Mouse (Mus musculus): ENCODE results near the gene Rita1. TPM values are rescaled to one million over a fixed set of nuclear protein-coding genes. Genes with fewer than 3 reads are reported as not detected.

Gene Rita1
- polyA plus RNA-seq, 1 experiment from 2014 or later = 14.0 TPM

DNA sequence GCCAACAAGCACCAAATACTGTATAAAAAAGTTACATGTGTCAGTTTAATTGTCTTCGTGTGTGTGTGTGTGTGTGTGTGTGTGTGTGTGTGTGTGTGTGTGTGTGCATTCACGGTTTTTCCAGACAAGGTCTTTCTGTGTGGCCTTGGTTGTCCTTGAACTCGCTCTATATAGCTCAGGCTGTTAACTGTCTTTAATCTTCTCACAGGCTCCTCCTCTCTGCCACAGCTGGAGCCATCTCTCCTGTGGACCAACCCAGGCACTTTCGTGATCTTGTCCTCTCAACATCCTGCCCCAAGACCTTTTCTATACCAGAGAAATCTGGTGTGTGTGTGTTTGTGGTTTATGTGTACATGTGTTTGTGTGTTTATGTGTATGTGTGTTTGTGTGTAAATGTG lies 48.5 kb downstream of the Rita1 start:
- Histone ChIP-seq H3K4me3 (ENCODE audit: low read length) (no peak overlapping the region), H3K9me3 (ENCODE audit: control insufficient read depth, low read length) (no peaks in the 10 kb centered on the region), H3K4me1 (replicated peaks; ENCODE audit: control insufficient read depth, insufficient read depth, low read length) (peaks cover 69% of the 10 kb centered on the region), H3K27ac (ENCODE audit: low read length) (peak overlapping the region; percentile 92), H3K36me3 (ENCODE audit: control insufficient read depth, insufficient read depth, low read length) (no peaks in the 10 kb centered on the region), H3K27me3 (ENCODE audit: control insufficient read depth, insufficient read depth, low read depth, low read length) (no peaks in the 10 kb centered on the region), H3K9ac (ENCODE audit: low read length) (no peak overlapping the region; the same call in 1 of the 2 replicates), H3K4me2 (ENCODE audit: low read depth, low read length) (no peak overlapping the region)
- ATAC-seq (ENCODE audit: low read depth) = no peak
- WGBS = 31% methylated on average over 4 of the region's 4 CpGs

DNA sequence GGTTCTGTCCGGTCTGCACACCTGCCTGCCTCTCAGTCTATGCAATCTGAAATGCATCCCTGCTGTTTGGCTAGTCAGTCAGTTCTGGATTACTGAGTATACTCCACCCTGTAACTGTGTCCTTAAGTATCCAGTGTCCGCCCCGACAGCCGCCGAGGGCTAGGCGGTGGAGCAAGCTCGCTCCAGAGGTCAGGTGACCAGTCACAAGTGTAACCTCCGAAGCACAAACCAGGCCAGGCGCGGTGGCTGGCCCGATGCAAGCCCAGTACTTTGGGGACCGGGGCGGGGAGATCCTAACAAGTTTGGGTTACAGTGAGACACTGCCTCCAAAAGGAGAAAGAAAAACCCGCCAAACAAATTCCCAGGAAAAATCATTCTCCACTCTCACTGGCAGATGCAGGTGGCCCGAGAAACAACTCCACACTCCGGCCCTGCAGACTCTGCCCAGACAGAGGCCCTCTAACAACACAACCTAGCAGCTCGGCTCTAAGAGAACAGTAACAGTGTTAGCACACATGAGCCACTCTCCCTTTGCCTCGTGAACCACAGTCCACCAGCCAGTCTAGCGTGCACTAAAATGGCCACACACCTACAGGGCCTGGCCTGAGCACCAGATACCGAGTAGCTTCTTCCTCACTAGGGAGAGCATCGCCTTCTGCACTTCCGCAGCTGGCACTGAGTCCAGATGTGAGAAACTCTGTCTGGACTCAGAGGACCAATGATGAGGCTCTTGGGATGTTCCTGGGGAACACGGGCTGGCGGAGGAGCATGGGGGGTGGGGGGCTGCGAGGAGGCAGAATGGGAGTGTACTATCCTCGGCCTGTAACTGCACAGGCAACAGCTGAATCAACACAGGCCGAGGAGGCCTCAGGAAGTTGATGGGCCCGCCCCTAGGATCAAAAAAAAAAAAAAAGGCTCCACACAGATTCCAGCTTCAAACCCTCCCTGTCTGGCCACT lies 49.2 kb downstream of the Rita1 start:
- peak overlapping the region; percentile 92 for H3K27ac ChIP-seq (ENCODE audit: low read length)
- H3K9ac ChIP-seq (ENCODE audit: low read length) = peak overlapping the region; percentile 48
- no peaks in the 10 kb centered on the region for H3K36me3 ChIP-seq (ENCODE audit: control insufficient read depth, insufficient read depth, low read length)
- no peaks in the 10 kb centered on the region for H3K27me3 ChIP-seq (ENCODE audit: control insufficient read depth, insufficient read depth, low read depth, low read length)
- no peaks in the 10 kb centered on the region for H3K9me3 ChIP-seq (ENCODE audit: control insufficient read depth, low read length)
- peaks cover 64% of the 10 kb centered on the region for H3K4me1 ChIP-seq (replicated peaks; ENCODE audit: control insufficient read depth, insufficient read depth, low read length)
- WGBS = 23% methylated on average over 28 of the region's 28 CpGs
- H3K4me2 ChIP-seq (ENCODE audit: low read depth, low read length) = 0 out of 2 replicates have a peak overlapping the region, but pooled peaks have one; percentile 5
- ATAC-seq (ENCODE audit: low read depth) = peak; percentile 73
- no peak overlapping the region for H3K4me3 ChIP-seq (ENCODE audit: low read length)

DNA sequence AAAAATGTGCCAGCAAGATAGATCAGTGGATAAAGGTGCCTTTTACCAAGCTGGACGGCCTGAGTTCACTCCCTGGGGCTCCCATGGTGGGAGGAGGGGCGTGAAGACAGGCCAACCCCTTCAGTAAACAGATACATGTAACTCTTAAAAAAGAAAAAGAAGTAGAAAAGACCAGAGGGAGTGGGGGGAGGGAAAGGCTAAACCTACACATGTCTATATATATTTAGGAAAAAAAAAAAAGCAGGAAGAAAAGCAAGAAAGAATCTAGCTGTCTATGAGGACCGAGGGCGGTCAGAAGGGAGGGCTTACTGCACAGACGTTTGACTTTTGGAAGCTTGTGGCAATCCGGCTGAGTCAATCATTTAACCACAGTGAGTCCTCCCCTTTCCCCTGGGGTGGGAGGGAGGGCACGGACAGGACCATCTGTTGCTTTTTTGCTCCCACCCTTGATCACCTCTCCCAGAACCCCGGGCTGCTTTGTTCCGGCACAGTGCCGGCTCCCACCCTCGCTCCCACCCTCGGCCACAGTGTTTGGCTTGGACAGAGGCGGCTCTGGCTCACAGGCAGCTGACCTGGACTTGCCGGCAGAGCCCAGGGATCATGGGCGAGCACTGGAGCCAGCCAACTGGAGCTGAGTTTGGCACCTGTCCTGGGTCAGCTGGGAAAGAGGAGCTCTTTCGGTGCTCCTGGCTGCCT lies 51.6 kb downstream of the Rita1 start:
- Histone ChIP-seq H3K27ac (ENCODE audit: low read length) (peak overlapping the region; percentile 69), H3K4me3 (ENCODE audit: low read length) (peak overlapping the region; percentile 23; the same call in 1 of the 2 replicates), H3K4me1 (replicated peaks; ENCODE audit: control insufficient read depth, insufficient read depth, low read length) (peaks cover 39% of the 10 kb centered on the region), H3K36me3 (ENCODE audit: control insufficient read depth, insufficient read depth, low read length) (peaks cover 5% of the 10 kb centered on the region), H3K9me3 (ENCODE audit: control insufficient read depth, low read length) (no peaks in the 10 kb centered on the region), H3K4me2 (ENCODE audit: low read depth, low read length) (peak overlapping the region; percentile 42), H3K27me3 (ENCODE audit: control insufficient read depth, insufficient read depth, low read depth, low read length) (no peaks in the 10 kb centered on the region), H3K9ac (ENCODE audit: low read length) (peak overlapping the region; percentile 17; the same call in 1 of the 2 replicates)
- WGBS = 9% methylated on average over 16 of the region's 16 CpGs
- ATAC-seq (ENCODE audit: low read depth) = peak; percentile 55

DNA sequence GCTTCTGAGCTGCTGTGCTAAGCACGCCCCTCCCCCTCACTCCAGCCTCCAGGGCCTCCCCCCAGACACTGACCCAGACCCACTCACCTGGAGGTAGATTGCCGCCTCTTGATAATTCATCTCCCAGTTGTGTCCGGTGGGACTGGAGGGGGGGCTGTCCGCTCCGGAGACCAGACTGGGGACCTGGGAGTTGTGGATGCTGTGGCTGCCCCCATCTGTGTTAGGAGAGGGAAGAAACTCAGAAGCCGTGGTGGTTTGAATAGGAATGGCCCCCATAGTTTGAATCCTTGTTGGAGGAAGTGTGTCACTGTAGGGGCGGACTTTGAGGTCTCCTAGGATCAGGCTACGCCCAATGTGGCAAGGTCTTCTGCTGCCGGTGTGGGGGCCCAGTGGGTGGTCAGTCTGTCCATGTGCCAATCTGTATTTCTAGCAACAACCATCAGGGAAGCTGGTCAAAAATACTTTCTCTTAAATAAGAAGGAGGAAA lies 52.2 kb downstream of the Rita1 start:
- no peaks in the 10 kb centered on the region for H3K27me3 ChIP-seq (ENCODE audit: control insufficient read depth, insufficient read depth, low read depth, low read length)
- 45% methylated on average over 9 of the region's 9 CpGs for WGBS
- H3K4me2 ChIP-seq (ENCODE audit: low read depth, low read length) = peak overlapping the region; percentile 2; the same call in 1 of the 2 replicates
- peaks cover 34% of the 10 kb centered on the region for H3K4me1 ChIP-seq (replicated peaks; ENCODE audit: control insufficient read depth, insufficient read depth, low read length)
- 0 out of 2 replicates have a peak overlapping the region, but pooled peaks have one; percentile 5 for H3K4me3 ChIP-seq (ENCODE audit: low read length)
- peak overlapping the region; percentile 57 for H3K27ac ChIP-seq (ENCODE audit: low read length)
- H3K36me3 ChIP-seq (ENCODE audit: control insufficient read depth, insufficient read depth, low read length) = peaks cover 6% of the 10 kb centered on the region
- ATAC-seq (ENCODE audit: low read depth) = no peak
- peak overlapping the region; percentile 32; the same call in 1 of the 2 replicates for H3K9ac ChIP-seq (ENCODE audit: low read length)
- no peaks in the 10 kb centered on the region for H3K9me3 ChIP-seq (ENCODE audit: control insufficient read depth, low read length)

DNA sequence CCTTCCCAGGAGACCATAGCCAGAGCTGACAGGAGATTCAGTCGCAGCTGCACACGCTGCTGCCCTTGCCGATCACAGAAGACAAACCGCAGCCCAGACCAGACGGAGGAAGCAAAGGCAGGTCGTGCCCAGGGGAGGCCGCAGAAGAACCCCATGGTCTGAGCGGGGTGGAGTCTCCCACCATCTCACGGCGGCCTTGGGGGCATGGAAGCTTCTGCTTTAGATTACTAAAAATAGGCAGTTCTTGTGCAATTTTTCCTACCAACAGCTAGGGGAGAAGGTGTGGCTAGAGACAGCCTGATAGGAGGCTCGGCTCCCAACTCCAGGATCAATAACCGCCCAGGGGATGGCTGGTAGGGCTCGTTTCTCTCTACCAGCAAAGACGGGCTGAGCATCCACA lies 53.6 kb downstream of the Rita1 start:
- Histone ChIP-seq H3K4me3 (ENCODE audit: low read length) (no peak overlapping the region), H3K4me1 (replicated peaks; ENCODE audit: control insufficient read depth, insufficient read depth, low read length) (peaks cover 28% of the 10 kb centered on the region), H3K27ac (ENCODE audit: low read length) (no peak overlapping the region), H3K36me3 (ENCODE audit: control insufficient read depth, insufficient read depth, low read length) (peaks cover 13% of the 10 kb centered on the region), H3K9ac (ENCODE audit: low read length) (no peak overlapping the region), H3K9me3 (ENCODE audit: control insufficient read depth, low read length) (no peaks in the 10 kb centered on the region), H3K4me2 (ENCODE audit: low read depth, low read length) (no peak overlapping the region), H3K27me3 (ENCODE audit: control insufficient read depth, insufficient read depth, low read depth, low read length) (no peaks in the 10 kb centered on the region)
- WGBS = 55% methylated on average over 14 of the region's 14 CpGs
- ATAC-seq (ENCODE audit: low read depth) = no peak

DNA sequence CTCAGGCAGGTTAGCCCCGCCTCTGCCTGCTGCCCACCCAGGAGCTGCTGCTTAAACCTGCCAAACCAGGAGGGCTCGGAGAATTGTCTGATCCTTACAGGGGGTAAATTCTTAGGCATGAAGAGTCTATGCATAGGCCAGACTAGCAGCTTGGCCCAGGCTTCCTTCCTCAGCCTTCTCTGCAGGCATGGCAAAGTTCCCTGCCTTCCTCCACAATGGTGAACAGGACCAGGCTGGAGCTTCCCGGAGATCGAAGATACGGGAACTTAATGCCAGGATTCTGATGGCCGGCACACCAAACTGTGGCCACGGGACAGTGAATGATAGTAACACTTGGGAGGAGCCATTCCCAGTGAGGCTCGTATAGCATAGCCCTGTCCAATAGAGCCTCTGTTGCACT lies 54.3 kb downstream of the Rita1 start:
- no peak for ATAC-seq (ENCODE audit: low read depth)
- Histone ChIP-seq H3K4me1 (replicated peaks; ENCODE audit: control insufficient read depth, insufficient read depth, low read length) (peaks cover 20% of the 10 kb centered on the region), H3K4me3 (ENCODE audit: low read length) (no peak overlapping the region), H3K4me2 (ENCODE audit: low read depth, low read length) (no peak overlapping the region), H3K27me3 (ENCODE audit: control insufficient read depth, insufficient read depth, low read depth, low read length) (no peaks in the 10 kb centered on the region), H3K36me3 (ENCODE audit: control insufficient read depth, insufficient read depth, low read length) (peaks cover 16% of the 10 kb centered on the region), H3K9me3 (ENCODE audit: control insufficient read depth, low read length) (no peaks in the 10 kb centered on the region), H3K27ac (ENCODE audit: low read length) (no peak overlapping the region), H3K9ac (ENCODE audit: low read length) (no peak overlapping the region)
- WGBS = 61% methylated on average over 8 of the region's 8 CpGs

DNA sequence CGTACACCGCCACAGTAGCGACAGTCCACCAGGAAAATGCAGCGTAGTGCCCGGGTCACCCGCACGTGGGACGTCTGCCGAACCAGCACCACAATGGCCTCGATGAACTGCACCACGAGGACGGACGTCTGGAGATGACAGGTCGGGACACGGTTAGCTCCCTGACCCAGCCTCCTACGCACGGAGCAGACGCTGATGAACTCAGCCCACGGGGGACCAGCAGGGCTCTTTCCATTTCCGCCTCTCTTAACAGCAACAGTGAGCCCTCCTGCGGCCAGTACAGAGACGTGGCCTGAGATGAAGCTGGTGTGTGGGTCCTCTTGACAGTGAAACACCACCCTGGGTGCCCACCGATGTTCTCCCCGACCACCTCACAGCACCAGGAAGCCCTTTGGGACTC lies 56.5 kb downstream of the Rita1 start:
- no peak overlapping the region for H3K4me2 ChIP-seq (ENCODE audit: low read depth, low read length)
- 86% methylated on average over 24 of the region's 24 CpGs for WGBS
- no peak for ATAC-seq (ENCODE audit: low read depth)
- H3K9ac ChIP-seq (ENCODE audit: low read length) = no peak overlapping the region
- no peaks in the 10 kb centered on the region for H3K27me3 ChIP-seq (ENCODE audit: control insufficient read depth, insufficient read depth, low read depth, low read length)
- no peak overlapping the region for H3K27ac ChIP-seq (ENCODE audit: low read length)
- H3K36me3 ChIP-seq (ENCODE audit: control insufficient read depth, insufficient read depth, low read length) = peaks cover 16% of the 10 kb centered on the region
- no peak overlapping the region for H3K4me3 ChIP-seq (ENCODE audit: low read length)
- no peaks in the 10 kb centered on the region for H3K9me3 ChIP-seq (ENCODE audit: control insufficient read depth, low read length)
- peaks cover 12% of the 10 kb centered on the region for H3K4me1 ChIP-seq (replicated peaks; ENCODE audit: control insufficient read depth, insufficient read depth, low read length)

DNA sequence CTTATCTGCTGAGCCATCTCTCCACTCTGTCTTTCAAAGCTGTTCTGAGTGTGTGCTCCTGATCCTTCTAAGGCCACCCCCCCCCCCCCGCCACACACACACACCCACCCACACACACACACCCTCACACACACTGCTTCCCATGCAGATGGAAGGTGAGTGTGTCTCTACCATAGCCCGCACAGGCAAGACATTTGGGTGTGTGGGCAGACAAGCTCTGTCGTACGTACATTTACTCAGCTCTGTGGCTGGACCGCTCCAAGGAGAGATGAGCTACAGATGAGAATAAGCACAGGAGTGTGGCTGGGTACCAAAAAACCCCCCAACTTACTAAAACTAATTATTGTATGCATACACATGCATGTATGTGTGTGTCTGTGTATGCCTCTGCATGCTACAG lies 61.7 kb downstream of the Rita1 start:
- Histone ChIP-seq H3K27me3 (ENCODE audit: control insufficient read depth, insufficient read depth, low read depth, low read length) (no peaks in the 10 kb centered on the region), H3K4me2 (ENCODE audit: low read depth, low read length) (no peak overlapping the region), H3K36me3 (ENCODE audit: control insufficient read depth, insufficient read depth, low read length) (peaks cover 12% of the 10 kb centered on the region; the same call in 1 of the 2 replicates), H3K4me1 (replicated peaks; ENCODE audit: control insufficient read depth, insufficient read depth, low read length) (no peaks in the 10 kb centered on the region; the same call in 1 of the 2 replicates), H3K27ac (ENCODE audit: low read length) (no peak overlapping the region), H3K4me3 (ENCODE audit: low read length) (no peak overlapping the region), H3K9ac (ENCODE audit: low read length) (no peak overlapping the region), H3K9me3 (ENCODE audit: control insufficient read depth, low read length) (no peaks in the 10 kb centered on the region)
- ATAC-seq (ENCODE audit: low read depth) = no peak
- WGBS = 91% methylated on average over 5 of the region's 5 CpGs

DNA sequence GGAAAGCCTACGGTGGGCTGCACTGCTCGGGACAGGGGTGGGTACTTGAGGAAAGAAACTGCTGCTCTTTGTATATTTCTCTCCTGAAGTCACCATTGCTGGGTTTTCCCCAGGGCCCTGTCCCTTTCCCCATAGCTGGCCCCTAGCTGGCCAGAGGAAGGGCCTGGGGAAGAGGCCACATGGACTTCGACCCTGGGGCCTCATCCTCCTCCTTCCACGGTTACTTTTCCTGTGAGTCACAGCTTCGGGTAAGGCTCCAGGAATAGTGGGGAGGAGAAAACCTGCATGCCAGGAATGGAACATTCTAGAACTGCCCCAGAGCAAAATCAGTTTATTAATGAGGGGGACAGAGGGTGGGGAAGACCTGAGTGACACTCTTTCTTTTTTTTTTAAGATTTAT lies 62.3 kb downstream of the Rita1 start:
- Histone ChIP-seq H3K9me3 (ENCODE audit: control insufficient read depth, low read length) (no peaks in the 10 kb centered on the region), H3K4me3 (ENCODE audit: low read length) (no peak overlapping the region), H3K27me3 (ENCODE audit: control insufficient read depth, insufficient read depth, low read depth, low read length) (no peaks in the 10 kb centered on the region), H3K4me2 (ENCODE audit: low read depth, low read length) (no peak overlapping the region), H3K27ac (ENCODE audit: low read length) (no peak overlapping the region), H3K4me1 (replicated peaks; ENCODE audit: control insufficient read depth, insufficient read depth, low read length) (no peaks in the 10 kb centered on the region; the same call in 1 of the 2 replicates), H3K36me3 (ENCODE audit: control insufficient read depth, insufficient read depth, low read length) (peaks cover 12% of the 10 kb centered on the region; the same call in 1 of the 2 replicates), H3K9ac (ENCODE audit: low read length) (no peak overlapping the region)
- 74% methylated on average over 5 of the region's 5 CpGs for WGBS
- ATAC-seq (ENCODE audit: low read depth) = no peak

Data from lung, embryonic 16.5 days (tissue).